Mouse (Mus musculus): ENCODE results near the gene Prdm10.

DNA sequence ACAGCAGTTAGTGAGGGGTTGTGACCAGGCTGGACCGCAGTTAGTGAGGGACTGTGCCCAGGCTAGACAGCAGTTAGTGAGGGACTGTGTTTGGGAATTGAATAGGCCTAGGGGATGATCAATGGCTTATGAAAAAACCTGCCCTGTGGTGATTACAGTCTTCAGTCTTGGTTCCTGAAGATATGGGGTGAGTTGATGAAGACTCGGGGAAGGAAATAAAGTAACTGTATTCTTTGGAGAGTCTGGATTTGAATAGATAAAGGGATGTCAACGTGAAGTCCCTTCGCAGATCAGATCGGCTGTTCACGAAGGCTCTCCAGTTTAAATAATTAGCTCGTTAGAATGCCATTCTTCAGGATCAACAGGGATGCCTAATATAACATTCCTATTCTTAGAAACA, 24.4 kb upstream of the Prdm10 start:
- TF ChIP-seq GATA1 (IDR thresholded peaks at IDR 0.05; ENCODE audit: low read length) (no peak), TAL1 (IDR thresholded peaks at IDR 0.05; ENCODE audit: low read length) (peak; percentile 39; the same call in 2 of the 3 replicates)
